Mouse (Mus musculus) gastrocnemius, postnatal 10 days (tissue): ENCODE data around the gene Acly. TPM values are rescaled to one million over a fixed set of nuclear protein-coding genes. Genes with fewer than 3 reads are reported as not detected.
A peak's percentile ranks its signal among the peaks of the same experiment; 100 is the strongest.

Experiments
- DNase-seq: peaks from one replicate; pipeline ENCODE4 v3.0.0; 2021; ENCODE audit warnings: mixed read lengths
- long read RNA-seq, 2 experiments: library from polyadenylated mRNA; stranded (forward); transcript quantifications; one replicate each; pipeline ENCODE4 v2.0.0; 2021
- total RNA-seq, 2 experiments: library from RNA; stranded (reverse); gene quantifications; 2 replicates each; pipeline ENCODE4 v1.2.3; 2021

The Acly gene
- 10 to 100 TPM; 26.6 to 34.6 TPM for total RNA-seq
- long read RNA-seq, experiment 1, full-length matches to known transcripts: 90 of 103 reads
- long read RNA-seq, experiment 1, partial matches to known transcripts: 9 of 103 reads
- long read RNA-seq, experiment 1, other reads (novel, unspliced or antisense): 4 of 103 reads
- long read RNA-seq, experiment 2, full-length matches to known transcripts: 73 of 86 reads
- long read RNA-seq, experiment 2, partial matches to known transcripts: 7 of 86 reads
- long read RNA-seq, experiment 2, other reads (novel, unspliced or antisense): 6 of 86 reads

GRCm38 (mm10) chr11:100527458-100528374 lies at the start of gene Acly:
Acly (minus strand) TSS chr11:100528000.
- peak; percentile 99 for DNase-seq

DNA sequence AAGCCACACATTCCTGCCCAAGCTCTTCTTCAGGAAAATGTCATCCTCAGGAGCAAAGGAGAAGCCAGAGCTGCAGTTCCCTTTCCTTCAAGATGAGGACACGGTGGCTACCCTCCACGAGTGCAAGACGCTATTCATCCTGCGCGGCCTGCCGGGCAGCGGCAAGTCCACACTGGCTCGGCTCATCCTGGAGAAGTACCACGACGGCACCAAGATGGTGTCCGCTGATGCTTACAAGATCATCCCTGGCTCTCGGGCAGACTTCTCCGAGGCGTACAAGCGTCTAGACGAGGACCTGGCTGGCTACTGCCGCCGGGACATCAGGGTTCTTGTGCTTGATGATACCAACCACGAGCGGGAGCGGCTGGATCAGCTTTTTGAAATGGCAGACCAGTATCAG lies 48.5 kb upstream of the Acly start:
- DNase-seq: no peak

- DNase-seq: no peak
Observed at GRCm38 (mm10) chr11:100575484-100575855, 47.7 kb upstream of the Acly start.

DNA sequence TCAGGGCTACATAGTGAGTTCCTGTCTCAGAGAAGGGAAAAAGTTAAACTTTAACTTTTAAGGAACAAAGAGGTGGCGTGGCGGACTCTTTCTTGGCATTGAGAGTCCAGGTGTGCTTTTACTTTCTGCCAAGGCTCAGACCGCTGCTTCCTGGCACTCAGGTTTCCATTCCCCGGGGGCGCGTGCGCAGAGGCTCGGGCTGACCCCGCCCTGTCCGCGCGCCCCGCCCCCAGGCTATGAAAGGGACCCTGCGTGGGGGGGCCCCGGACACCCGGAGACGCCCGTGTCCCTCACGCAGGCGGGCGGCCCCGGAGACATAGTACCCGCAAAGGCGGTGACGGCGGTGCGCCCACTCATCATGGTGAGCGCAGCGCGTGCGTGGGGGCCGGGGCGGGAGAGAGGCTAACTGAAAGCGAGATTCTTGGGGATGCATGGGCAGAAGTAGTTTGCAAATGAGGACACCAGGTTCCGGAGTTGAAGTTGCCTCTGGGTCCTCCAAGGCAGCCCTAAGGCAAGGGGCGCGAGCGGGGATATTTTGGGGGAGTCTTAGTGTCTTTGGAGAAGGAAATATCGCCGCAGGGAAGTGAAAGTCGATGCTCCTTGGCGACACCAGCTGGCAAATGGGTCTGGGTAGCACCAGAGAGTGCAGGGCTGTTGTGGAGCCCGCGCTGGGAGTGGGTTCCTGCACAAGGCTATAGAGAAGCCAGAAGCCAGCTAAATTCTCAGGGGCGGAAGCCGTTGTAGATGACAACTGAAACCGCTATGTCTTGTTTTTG lies 47.1 kb upstream of the Acly start, which contains the start of gene Cnp:
Cnp (plus strand) TSS at position 197 of the 776 bp plus-strand sequence.
- DNase-seq: peak; percentile 80

DNA sequence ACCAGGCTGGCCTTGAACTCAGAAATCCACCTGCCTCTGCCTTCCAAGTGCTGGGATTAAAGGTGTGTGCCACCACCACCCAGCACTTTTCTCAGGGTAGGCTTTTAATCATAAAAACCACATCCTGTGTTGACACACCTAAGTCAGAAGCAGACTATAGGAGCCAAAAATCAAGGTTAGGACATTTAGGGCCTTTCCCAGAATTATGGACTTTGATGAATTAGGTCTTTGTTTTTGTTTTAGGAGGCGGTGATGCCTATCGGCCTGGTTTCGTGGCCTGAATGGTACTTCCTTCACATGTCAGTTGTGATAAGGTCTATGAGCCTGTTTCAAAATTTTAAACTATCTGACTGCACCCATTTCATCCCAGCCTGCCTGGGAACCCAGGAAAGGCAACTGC lies 46.4 kb upstream of the Acly start:
- DNase-seq: no peak

DNA sequence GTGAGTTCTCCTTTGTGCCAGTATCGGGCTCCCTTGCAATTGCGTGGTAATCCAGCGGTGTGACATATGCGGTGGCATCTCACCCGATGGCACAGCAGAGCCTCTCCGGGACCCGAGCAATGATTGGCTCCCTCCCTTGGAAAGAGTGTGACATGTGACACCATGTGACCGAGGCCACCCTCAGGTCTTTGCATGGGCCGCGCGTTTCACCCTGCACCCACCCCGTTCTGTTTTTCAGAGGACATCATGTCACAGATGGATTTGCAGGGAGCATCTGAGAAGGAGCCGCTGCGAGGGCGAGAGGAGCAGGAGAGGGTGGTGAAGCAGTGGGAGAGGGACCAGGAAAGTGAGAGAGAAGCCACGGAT lies 43.4 kb upstream of the Acly start:
- no peak for DNase-seq

DNA sequence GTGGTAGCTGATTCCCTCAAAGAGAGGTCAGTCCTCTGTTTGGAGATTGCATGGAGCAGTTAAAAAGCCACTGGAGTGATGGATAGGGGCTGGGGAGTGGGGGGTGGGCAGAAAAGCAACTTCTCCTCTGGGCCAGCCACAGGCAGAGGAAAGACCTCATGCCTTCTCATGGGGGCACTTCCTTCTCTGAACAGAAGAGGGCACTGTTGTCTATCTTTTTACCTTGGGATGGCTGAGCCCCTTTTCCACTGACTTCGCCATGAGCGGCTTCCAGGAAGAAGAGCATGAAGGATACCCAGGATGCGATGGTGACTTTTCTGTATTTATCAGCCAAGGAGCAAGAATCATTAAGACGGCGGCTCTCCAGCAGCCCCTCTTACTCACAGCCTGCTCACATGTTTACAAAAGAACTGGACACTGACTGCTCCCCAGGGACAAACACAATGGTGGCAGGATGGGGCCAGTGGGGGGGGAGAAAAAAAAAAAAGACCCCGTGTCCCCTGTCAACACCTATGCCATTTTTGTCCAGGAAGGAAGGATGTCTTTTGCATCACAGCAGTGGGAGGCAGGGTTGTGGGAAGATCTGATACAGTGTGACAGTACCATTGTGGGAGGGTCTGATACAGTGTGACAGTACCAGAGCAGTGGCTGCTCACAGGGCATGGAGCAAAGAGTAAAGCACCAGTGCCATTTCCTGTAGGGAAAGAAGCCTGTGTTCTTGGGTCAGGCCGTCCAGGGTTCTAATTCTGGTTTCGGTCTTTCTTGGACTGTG lies 42.8 kb upstream of the Acly start:
- DNase-seq: peak; percentile 74

- DNase-seq: no peak
Observed at GRCm38 (mm10) chr11:100569789-100570188, 42.0 kb upstream of the Acly start.

DNA sequence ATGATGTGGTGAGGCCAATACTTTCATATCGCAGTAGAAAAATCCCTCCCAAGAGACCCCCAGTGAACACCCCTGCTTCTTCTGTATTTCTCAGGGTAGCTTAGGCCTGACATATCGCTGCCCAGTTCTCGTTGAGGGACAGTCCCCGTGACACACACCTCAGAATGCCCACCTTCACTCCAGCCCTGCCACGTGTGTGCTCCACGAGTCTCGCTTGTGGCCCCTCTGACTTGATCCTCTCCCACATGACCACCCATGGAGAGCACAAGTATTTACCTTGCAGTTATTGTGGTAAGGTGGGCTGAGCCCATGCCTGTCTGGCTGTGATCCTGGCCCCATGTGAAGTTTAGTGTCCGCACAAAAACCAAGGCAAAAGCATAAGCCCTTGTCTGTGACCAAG lies 40.9 kb upstream of the Acly start:
- DNase-seq: no peak

DNA sequence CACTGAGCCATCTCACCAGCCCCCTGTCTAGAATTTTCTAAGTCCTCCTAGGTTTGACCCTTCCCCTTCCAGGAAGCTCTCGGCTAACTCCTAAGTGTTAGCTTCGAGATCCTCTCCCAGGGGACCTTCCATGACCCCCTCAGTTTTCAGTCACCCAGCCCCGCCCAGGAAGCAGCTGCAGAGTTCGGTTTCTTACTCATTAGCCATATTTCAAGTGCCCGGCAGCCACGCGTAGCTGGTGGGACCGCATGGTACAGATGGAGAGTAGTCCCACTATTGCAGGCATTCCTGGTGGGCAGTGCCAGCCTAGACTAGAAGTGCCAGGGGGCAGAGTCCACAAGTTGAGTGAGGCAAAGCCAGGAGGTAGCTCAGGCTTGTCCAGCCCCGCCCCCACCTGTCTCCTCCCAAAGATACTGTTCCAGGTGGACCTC lies 40.0 kb upstream of the Acly start:
- DNase-seq: no peak

GRCm38 (mm10) chr11:100567229-100567628 lies 39.4 kb upstream of the Acly start:
- DNase-seq: no peak

GRCm38 (mm10) chr11:100564703-100565102 lies 36.9 kb upstream of the Acly start:
- DNase-seq: no peak

DNA sequence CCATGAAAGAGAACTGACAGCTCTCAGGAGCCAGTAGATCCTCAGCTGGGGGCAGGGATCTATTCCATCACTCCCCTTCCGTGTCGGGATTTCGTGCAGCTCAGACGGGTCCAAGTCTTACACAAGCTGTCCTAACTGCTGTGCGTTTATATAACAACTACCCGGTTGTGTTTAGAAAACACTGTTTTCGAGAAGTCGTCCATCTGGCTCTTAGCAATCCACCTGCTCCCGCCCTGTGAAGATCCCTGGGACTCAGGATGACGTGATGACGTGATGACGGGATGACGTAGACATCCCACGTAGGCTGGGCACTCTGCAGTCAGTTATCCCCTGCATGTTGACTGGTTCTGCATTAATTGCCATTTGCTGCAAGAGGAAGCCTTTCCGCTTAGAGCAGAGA lies 36.5 kb upstream of the Acly start:
- DNase-seq: no peak

- DNase-seq: no peak
Observed at GRCm38 (mm10) chr11:100561748-100562147, 33.9 kb upstream of the Acly start.

GRCm38 (mm10) chr11:100559476-100559875 lies 31.7 kb upstream of the Acly start:
- DNase-seq: no peak

DNA sequence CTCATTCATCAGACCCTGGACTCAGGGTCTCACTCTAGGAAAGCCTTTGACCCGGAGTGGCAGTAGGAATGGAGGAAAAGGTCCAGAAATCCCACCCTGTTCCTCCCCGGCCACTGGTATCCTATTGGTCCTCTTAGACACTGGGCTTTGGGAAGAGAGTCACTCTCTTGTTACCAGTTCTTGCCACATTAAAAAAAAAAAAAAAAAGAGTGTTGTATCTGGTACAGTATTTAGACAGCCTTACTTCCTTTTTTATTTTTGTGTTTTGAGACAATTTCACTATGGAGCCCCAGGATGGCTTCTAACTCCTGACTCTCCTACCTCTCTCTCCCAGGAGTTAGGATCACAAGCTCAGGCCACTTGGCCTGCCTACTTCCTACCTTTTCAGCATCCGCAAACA lies 29.8 kb upstream of the Acly start:
- DNase-seq: no peak

- DNase-seq: no peak
Observed at GRCm38 (mm10) chr11:100555583-100555982, 27.8 kb upstream of the Acly start.

GRCm38 (mm10) chr11:100552842-100553241 lies 25.0 kb upstream of the Acly start:
- DNase-seq: no peak

DNA sequence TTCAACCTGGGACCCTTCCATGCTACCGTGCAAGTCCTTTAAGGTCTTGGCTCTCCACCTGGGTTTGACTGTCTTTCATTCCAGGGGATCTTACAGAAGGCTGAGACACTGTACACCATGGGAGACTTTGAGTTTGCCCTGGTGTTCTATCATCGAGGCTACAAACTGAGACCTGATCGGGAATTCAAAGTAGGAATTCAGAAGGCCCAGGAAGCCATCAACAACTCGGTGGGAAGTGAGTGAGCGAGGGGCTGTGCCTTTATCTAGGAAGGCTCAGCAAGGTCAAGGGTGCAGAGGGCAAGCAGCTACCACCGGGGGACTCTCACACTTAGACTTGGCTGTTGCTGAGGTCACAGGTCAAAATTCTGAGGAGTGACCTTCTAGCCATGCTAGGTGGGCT lies 22.3 kb upstream of the Acly start:
- DNase-seq: no peak

DNA sequence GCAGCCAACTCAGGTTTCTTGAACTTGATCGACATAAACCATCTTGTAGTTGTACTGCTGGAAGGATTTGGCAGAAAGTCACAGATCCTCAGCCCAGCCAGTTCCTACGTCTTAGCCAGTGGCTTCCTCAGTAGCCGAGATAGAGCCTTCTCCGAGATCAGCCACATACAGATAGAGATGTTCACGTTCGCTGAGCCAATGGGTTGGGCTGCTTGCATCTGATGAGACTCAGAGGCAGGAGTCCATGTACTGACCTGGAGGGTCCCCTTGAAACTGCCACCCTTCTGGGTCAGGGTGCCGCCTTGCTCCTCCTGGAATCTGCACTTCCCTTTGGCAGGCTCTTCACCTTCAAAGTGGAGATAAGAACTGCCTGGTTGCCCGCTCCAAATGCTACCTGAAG lies 21.7 kb upstream of the Acly start:
- no peak for DNase-seq

- no peak for DNase-seq
Observed at GRCm38 (mm10) chr11:100548141-100548540, 20.3 kb upstream of the Acly start.

- DNase-seq: no peak
Observed at GRCm38 (mm10) chr11:100546955-100547354, 19.2 kb upstream of the Acly start.
